Mouse (Mus musculus) G1E (cell line): ENCODE data around the gene Ntn5. TPM values are rescaled to one million over a fixed set of nuclear protein-coding genes. Genes with fewer than 3 reads are reported as not detected.
A peak's percentile ranks its signal among the peaks of the same experiment; 100 is the strongest.

Experiments used
- ATAC-seq: 2 replicates; pipeline ENCODE4 v1.8.0; 2016; ENCODE audit warnings: mild to moderate bottlenecking; ENCODE audit not compliant: insufficient number of reproducible peaks, poor library complexity, low FRiP score, severe bottlenecking; ENCODE audit errors: extremely low read depth
- DNase-seq: peaks from one replicate; pipeline ENCODE4 v3.0.0; 2012; ENCODE audit warnings: low spot score
- H3K27me3 ChIP-seq: 2 replicates; pipeline ENCODE4 v1.6.1; 2012; ENCODE audit warnings: mild to moderate bottlenecking, low read length, inconsistent platforms; ENCODE audit not compliant: insufficient read depth
- H3K36me3 ChIP-seq: replicated peaks from 2 replicates; pipeline ENCODE3; 2012; ENCODE audit warnings: mild to moderate bottlenecking, inconsistent platforms
- H3K4me1 ChIP-seq: 2 replicates; pipeline ENCODE4 v1.6.1; 2012; ENCODE audit warnings: low read depth, low read length, inconsistent platforms, mixed read lengths; ENCODE audit not compliant: insufficient read depth
- H3K4me3 ChIP-seq: 2 replicates; pipeline ENCODE4 v1.5.1; 2012; ENCODE audit warnings: low read depth, mild to moderate bottlenecking, inconsistent platforms, low read length, moderate library complexity, mixed read lengths
- H3K9me3 ChIP-seq: replicated peaks from 2 replicates; pipeline ENCODE4 v1.6.1; 2012; ENCODE audit warnings: inconsistent platforms
- CTCF ChIP-seq: IDR thresholded peaks from 2 replicates; pipeline ENCODE4 v1.5.1; 2012; ENCODE audit warnings: low read depth, low read length, inconsistent platforms, mixed read lengths
- GATA1 ChIP-seq: IDR thresholded peaks from 2 replicates; pipeline ENCODE4 v1.6.1; 2012; ENCODE audit warnings: borderline replicate concordance, low read length, inconsistent platforms, mixed read lengths
- GATA2 ChIP-seq: IDR thresholded peaks from 2 replicates; pipeline ENCODE4 v1.6.1; 2012; ENCODE audit warnings: low read depth, low read length, inconsistent platforms, borderline replicate concordance
- POLR2AphosphoS5 ChIP-seq: IDR thresholded peaks from 2 replicates; pipeline ENCODE4 v1.6.1; 2012; ENCODE audit warnings: low read depth, low read length, inconsistent platforms; ENCODE audit not compliant: insufficient replicate concordance
- TAL1 ChIP-seq: conservative IDR thresholded peaks from 2 replicates; pipeline ENCODE4 v1.6.1; 2012; ENCODE audit warnings: low read depth, low read length, inconsistent platforms, mixed read lengths
- polyA plus RNA-seq: library from polyadenylated mRNA; stranded (reverse); fragments of >175 nt; gene quantifications from 2 replicates; pipeline ENCODE4 v1.2.3, GENCODE M21; 2012
- total RNA-seq, 2 experiments: library from RNA; stranded (forward) in 1 of 2; stranded (reverse) in 1 of 2; fragments of 200-1000 nt in 1 of 2; fragments of >200 nt in 1 of 2; fragmentation: Nextera tagmentation in 1 of 2; gene quantifications; 2 replicates each; pipeline ENCODE4 v1.2.3; 2014 to 2017

Gene Ntn5
- total and polyA plus RNA-seq, 3 experiments: 0.21 TPM; not detected in 2

DNA sequence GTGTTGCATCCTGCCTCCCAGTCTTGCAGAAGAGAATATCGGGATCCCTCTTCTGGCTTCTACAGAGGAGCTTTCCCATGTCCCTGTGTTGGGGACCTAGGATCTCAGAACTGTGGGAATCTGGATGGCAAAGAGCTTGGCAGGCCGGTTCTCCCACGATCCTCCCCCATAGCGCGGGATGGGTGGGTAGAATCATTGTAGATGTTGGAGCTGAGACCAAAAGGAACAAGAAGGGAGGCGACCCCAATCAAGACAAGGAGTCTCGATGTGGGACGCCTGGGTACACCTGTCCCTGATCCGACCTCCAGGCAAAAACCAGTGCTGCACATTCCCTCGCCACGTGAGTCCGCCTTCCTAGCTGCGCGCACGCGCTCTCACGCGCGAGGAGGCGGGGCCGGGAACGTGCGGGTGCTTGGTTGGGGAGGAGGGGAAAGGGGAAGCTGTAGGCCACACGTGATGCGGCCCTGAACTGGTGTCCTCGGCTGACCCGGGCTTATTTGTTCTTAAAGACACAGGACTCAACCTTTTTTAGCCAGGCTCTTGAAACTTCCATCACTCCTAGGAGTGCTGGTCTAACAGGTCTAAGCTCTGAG lies 23.6 kb downstream of the Ntn5 start:
- DNase-seq (peak; percentile 91), ATAC-seq (0 out of 2 replicates have a peak, but pooled peaks have one; percentile 4)
- H3K4me3 ChIP-seq: peak overlapping the region; percentile 81
- peaks cover 4% of the 10 kb centered on the region; the same call in 1 of the 2 replicates for H3K27me3 ChIP-seq
- H3K4me1 ChIP-seq: peaks cover 78% of the 10 kb centered on the region
- H3K36me3 ChIP-seq: peaks cover 45% of the 10 kb centered on the region
- TF ChIP-seq GATA1 (no peak), TAL1 (no peak), GATA2 (no peak), POLR2AphosphoS5 (no peak), CTCF (no peak)
- H3K9me3 ChIP-seq: no peaks in the 10 kb centered on the region

- H3K27me3 ChIP-seq: no peaks in the 10 kb centered on the region
- DNase-seq: no peak
- peak overlapping the region; percentile 81 for H3K4me3 ChIP-seq
- TF ChIP-seq GATA1 (no peak), CTCF (no peak), GATA2 (no peak), POLR2AphosphoS5 (no peak), TAL1 (no peak)
- peaks cover 53% of the 10 kb centered on the region for H3K36me3 ChIP-seq
- ATAC-seq: no peak
- no peaks in the 10 kb centered on the region for H3K9me3 ChIP-seq
- peaks cover 75% of the 10 kb centered on the region for H3K4me1 ChIP-seq
Measured at GRCm38 (mm10) chr7:45708221-45708761, 24.5 kb downstream of the Ntn5 start.

GRCm38 (mm10) chr7:45709036-45709435 lies 25.2 kb downstream of the Ntn5 start:
- Histone ChIP-seq H3K4me1 (peaks cover 74% of the 10 kb centered on the region), H3K9me3 (no peaks in the 10 kb centered on the region), H3K27me3 (no peaks in the 10 kb centered on the region), H3K4me3 (no peak overlapping the region; the same call in 1 of the 2 replicates), H3K36me3 (peaks cover 60% of the 10 kb centered on the region)
- TF ChIP-seq GATA1 (no peak), GATA2 (no peak), TAL1 (no peak), POLR2AphosphoS5 (no peak; the same call in 1 of the 2 replicates), CTCF (no peak)
- DNase-seq: no peak
- no peak for ATAC-seq

DNA sequence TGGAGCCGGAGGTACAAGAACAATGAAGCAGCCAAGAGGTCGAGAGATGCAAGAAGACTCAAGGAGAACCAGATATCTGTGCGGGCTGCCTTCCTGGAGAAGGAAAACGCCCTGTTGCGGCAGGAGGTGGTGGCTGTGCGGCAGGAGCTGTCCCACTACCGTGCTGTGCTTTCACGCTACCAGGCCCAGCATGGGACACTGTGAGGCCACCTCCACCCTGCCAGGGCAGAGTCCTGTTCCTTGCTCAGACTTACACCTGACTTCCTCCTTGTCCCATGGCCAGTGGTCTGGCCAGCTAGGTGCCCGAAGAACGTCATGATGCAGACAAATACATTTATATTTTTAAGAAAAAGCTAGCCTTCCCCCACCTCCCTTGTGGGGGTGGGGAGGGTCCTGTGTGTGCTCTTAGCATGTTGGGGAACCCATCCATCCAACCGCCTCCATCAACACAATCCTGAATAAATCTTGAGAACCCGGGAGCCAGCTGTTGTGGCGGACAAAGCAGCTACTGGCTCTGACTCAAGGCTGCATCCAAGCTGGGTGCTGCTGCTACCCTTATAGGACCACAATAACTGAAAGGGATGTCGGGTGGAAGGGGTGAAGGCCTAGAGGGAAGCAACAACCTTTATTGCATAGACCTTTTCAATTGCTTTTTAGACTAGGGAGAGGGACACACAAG lies 26.0 kb downstream of the Ntn5 start:
- peaks cover 66% of the 10 kb centered on the region for H3K36me3 ChIP-seq
- H3K9me3 ChIP-seq: no peaks in the 10 kb centered on the region
- no peaks in the 10 kb centered on the region for H3K27me3 ChIP-seq
- no peak for DNase-seq
- peak overlapping the region; percentile 22; the same call in 1 of the 2 replicates for H3K4me3 ChIP-seq
- no peak for ATAC-seq
- peaks cover 76% of the 10 kb centered on the region for H3K4me1 ChIP-seq
- TF ChIP-seq POLR2AphosphoS5 (peak; percentile 12; the same call in 1 of the 2 replicates), GATA1 (no peak)

DNA sequence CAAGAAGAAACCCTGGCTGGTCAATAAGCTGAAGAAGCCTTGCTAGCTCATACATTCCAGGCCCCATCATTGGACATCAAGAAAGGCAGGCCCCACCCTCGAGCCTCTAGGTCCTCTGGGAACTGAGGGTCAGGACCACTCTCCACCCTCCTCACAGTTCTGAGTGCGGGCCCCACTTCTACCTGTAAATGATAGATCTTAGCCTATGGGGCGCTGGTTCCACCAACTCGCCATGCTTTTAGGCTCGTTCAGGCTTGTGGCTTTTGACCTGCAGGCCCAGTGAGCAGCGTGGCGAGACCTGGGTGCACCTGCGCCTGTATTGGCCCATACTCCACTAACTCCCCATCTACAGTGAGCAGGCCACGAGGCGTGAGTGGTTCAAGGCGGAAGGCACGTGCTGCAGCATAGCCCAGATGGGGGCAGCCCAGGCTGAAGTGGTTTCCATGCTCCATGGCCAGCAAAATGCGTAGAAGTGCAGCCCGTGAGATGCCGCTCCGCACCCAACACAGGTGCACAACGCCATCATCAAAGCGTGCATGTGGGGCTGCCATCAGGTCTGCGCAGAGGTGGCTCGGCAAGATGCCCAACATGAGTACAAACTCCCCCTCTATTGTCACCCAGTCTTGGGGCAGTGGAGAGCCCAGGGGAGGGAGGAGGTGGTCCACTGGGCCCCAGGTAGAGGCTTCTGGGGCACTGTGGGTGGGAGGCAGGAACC lies 26.8 kb downstream of the Ntn5 start:
- peaks cover 74% of the 10 kb centered on the region for H3K4me1 ChIP-seq
- TF ChIP-seq GATA2 (no peak), TAL1 (no peak), POLR2AphosphoS5 (no peak), GATA1 (no peak)
- peaks cover 69% of the 10 kb centered on the region for H3K36me3 ChIP-seq
- ATAC-seq (no peak), DNase-seq (no peak)
- H3K27me3 ChIP-seq: no peaks in the 10 kb centered on the region
- no peak overlapping the region for H3K4me3 ChIP-seq
- H3K9me3 ChIP-seq: no peaks in the 10 kb centered on the region

- Histone ChIP-seq H3K4me1 (peaks cover 75% of the 10 kb centered on the region), H3K36me3 (peaks cover 77% of the 10 kb centered on the region), H3K9me3 (no peaks in the 10 kb centered on the region), H3K27me3 (no peaks in the 10 kb centered on the region), H3K4me3 (no peak overlapping the region)
- DNase-seq (no peak), ATAC-seq (no peak)
- TF ChIP-seq GATA2 (no peak), TAL1 (no peak), CTCF (no peak), GATA1 (no peak), POLR2AphosphoS5 (no peak)
Measured at GRCm38 (mm10) chr7:45711316-45712021, 27.6 kb downstream of the Ntn5 start.
